Mouse (Mus musculus): ENCODE results near the gene Gal.

- TF ChIP-seq CTCF (IDR thresholded peaks at IDR 0.05; ENCODE audit: borderline replicate concordance, insufficient read depth, low read length) (no peak), POLR2A (IDR thresholded peaks at IDR 0.05; ENCODE audit: low read depth, low read length) (no peak)
These were observed 13.9 kb upstream of the Gal start for GRCm38 (mm10) chr19:3428057-3428830.

All from embryonic fibroblast, embryonic 13.5 days (primary cell).